Mouse (Mus musculus): Measurements from ENCODE around the gene Gak.
"Not testable (repeated sequence)": the region's sequence is repeated elsewhere in the genome, so short reads cannot be mapped to it uniquely, and the experiment has no call there.

Gak gene

DNA sequence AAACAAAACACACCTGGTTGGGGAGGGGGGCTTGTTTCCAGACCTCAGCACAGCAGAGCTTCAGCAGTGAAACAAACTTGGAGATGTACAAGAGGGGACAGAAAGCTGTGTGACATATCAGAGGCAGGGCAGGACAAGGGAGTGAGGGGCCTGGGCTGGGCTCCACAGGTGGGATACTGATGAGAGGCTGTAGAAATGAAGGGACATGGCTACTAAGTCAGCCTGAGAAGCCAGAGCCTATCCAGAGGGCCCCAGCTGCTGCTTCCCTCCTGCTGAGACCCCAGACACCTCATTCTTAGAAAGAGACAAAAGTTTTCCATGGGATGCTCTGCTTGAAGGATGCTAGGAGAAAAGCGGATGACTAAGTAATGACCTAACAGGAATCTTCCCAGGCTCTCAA is 29.1 kb upstream of the Gak start:
- in situ Hi-C loops (cut with MboI; ENCODE audit: unreplicated experiment in 2 of 2) = loop anchor here (10.0 to 25.0 kb wide), 2 partner anchors 621 to 634 kb away; no protein-coding TSS in a partner anchor

DNA sequence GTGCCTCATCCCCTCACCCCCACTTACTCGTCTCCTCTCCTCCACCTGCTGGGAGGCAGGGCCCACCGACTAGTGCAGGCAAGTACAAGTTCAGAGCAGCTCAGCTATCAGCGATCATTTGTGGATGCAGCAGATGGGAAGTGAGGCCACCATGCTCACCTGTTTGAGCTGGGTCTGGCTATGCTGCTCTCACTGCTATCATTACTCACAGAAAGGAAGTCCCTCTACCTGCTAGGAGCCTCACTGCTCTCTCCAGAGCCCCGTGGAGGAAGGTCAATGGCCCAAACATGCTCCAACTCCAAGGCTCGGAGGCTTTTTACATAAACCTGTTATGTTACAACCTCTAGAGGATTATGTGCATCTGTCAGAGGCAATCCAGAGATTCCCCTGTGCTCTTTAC is 27.9 kb upstream of the Gak start:
- in situ Hi-C loops (cut with MboI; ENCODE audit: unreplicated experiment in 2 of 2) = loop anchor here (10.0 to 25.0 kb wide), 2 partner anchors 620 to 633 kb away; no protein-coding TSS in a partner anchor

DNA sequence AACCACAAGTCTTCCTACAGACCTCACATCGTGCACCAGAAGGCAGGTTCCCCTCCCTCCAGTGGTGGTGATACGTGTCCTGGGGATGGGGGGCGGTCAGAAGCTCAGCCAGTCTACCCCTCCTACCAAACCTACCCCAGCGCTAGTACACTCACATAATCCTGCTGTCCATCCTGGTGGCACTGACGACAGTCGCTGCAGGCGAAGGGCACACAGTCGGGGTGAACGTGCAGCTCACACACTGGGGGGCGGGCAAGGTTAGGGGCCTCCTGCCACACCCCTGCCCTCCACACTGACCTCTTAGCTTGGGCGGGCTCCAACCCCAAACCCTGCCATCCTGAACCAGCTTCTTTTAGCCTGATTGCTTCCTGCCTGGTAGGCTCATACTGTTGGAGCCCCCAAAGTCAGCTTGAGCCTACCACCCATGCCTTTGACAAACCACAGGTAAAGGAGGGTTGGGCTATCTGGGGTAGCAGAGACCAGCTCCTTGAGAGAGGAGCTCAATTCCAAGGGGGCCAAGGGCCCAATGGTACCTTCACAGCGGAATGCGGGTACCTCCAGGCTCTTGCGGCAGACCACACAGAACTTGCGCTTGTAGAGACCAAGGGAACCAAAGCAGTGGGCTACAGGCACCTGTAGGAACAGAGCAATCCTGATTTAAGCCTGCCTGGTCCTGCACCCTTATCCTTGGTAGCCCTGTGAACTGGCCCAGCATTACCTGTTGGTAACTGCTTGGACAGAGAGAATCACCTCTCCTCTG is 26.5 kb upstream of the Gak start:
- in situ Hi-C loops (cut with MboI; ENCODE audit: unreplicated experiment in 2 of 2) = loop anchor here (10.0 to 25.0 kb wide), 2 partner anchors 619 to 631 kb away; no protein-coding TSS in a partner anchor

DNA sequence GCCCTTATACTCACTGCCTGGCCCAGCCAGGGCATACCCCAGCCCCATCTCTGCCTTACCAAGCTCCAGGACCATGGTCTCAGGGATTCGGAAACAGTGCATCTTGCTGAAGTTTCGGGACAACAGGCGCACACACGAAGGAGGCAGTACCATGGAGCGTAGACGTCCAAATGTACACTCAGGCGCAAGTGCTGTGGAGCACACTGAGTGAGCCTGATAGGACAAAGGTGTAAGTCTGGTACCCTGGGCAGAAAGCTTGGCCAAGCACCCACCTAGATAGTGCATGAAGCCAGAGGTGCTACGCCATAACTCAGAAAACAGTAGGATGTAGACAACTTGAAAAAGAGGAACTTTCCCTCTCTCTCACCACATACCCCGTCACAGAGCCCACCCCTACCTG is 25.8 kb upstream of the Gak start:
- in situ Hi-C loops (cut with MboI; ENCODE audit: unreplicated experiment in 2 of 2) = loop anchor here (10.0 to 25.0 kb wide), 2 partner anchors 618 to 631 kb away; no protein-coding TSS in a partner anchor

DNA sequence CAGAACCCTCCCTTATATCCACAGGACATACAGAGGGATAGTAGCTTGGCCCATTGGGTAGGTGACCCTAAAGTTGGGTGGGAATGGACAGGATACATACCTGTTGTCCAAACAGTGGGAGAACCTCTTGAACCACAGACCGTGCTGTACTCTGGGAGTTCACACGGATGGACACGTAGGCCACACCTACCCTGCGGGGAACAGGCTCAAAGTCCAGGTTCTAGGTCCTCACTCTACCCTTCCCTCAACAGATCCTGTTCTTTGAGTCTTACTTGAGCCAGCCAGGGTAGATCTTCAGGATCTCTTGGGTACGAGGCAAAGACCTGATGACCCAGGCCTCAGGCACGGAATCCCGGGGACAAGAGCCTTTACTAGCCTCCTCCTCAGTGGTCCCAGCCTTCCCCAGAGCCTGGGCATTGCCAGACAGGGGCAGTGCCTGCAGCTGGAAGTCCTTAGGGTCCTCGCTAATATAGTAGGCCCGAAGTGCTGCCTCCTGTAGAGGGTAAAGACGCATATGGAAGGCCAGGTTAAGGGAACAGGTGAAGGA is 25.0 kb upstream of the Gak start:
- in situ Hi-C loops (cut with MboI; ENCODE audit: unreplicated experiment in 2 of 2) = loop anchor here (5.0 to 25.0 kb wide), 3 partner anchors 227 to 630 kb away; no protein-coding TSS in a partner anchor

DNA sequence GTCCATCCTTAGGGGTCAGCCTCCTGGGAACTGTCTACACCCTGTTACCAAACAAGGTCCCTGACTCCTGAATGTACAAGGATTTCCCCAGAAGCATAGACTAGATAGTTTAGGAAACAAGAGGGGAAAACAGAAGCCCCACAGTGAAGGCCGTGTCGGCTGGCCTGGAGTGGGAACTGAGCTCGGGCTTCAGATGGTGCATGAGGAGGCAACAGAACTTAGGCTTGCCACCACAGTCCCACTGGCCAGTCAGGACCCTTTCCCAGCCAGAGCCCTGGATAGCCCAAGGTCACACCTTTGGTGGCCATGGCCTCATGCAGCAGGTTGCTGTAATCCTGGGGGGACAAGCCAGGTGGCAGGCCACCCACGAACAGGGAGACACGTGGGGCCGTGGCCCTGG is 23.8 kb upstream of the Gak start:
- in situ Hi-C loops (cut with MboI; ENCODE audit: unreplicated experiment in 2 of 2) = loop anchor here (5.0 to 25.0 kb wide), 3 partner anchors 226 to 629 kb away; no protein-coding TSS in a partner anchor

GRCm38 (mm10) chr5:108651823-108652222 is 22.3 kb upstream of the Gak start:
- in situ Hi-C loops (cut with MboI; ENCODE audit: unreplicated experiment in 2 of 2) = loop anchor here (5.0 to 25.0 kb wide), 3 partner anchors 225 to 627 kb away; no protein-coding TSS in a partner anchor

DNA sequence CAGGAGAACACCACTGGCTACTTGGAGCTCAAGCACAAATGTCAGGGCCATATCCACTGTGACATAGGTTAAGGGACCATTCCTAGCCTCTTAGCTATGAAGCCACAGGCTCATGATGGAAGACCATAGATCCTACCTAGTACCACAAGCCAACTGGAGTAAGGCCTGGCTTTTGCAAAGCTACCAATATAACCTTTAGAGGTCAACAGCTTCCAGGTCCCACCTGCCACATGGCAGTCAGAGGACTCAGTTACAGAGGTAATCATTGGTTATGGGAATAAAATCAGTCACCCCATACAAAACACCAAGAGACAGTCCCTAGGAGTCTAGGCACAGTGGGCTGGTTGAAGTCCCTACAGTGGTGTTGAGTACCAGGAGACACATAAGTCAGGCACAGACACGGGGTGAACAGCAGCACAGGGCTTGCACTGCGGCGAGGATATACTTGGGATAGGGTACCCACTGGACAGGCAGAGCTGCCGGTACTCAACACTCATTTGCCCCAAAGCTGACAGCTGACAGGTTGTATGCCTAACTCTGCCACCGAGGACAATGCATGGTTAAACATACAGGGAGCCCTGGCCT is 21.7 kb upstream of the Gak start:
- in situ Hi-C loops (cut with MboI; ENCODE audit: unreplicated experiment in 2 of 2) = loop anchor here (5.0 to 25.0 kb wide), 3 partner anchors 224 to 626 kb away; no protein-coding TSS in a partner anchor

- in situ Hi-C loops (cut with MboI; ENCODE audit: unreplicated experiment in 2 of 2) = loop anchor here (5.0 to 25.0 kb wide), 3 partner anchors 223 to 626 kb away; no protein-coding TSS in a partner anchor
Observed at GRCm38 (mm10) chr5:108650341-108650740, 20.8 kb upstream of the Gak start.

DNA sequence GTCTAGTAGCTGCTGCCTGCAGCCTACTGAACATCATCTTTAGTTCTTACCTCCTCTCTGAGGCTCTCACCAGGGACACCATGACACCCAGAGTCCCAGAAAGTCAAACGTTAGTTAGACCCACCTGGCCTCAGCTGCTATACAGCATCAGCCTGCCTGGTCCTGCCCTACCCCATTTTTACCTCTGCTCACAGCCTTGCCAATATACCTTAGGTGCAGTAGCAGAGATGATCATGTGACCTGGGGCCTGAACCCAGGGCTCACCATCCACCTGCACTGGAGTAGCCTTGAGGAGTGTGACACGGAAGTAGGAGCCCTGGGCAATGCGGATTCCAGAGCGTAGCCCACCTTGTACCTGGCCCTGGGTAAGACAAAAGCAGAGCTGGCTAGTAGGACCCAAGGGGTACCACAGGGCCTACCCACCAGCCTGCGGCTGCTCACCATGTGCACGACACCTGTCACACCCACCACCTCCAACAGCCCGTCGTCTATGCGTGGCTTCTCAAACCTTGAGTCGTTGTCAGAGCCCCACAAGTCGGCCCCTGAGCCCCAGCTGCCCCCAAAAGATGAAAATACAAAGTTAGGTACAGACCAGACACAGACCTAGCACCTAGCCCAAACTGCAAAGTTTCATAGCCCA is 19.5 kb upstream of the Gak start:
- in situ Hi-C loops (cut with MboI; ENCODE audit: unreplicated experiment in 2 of 2) = loop anchor here (10.0 kb wide), 1 partner anchor 734 kb away; no protein-coding TSS in a partner anchor

- in situ Hi-C loops (cut with MboI; ENCODE audit: unreplicated experiment in 2 of 2) = loop anchor here (10.0 kb wide), 1 partner anchor 733 kb away; no protein-coding TSS in a partner anchor
Observed at GRCm38 (mm10) chr5:108647820-108648465, 18.4 kb upstream of the Gak start.

- in situ Hi-C loops (cut with MboI; ENCODE audit: unreplicated experiment in 2 of 2) = loop anchor here (10.0 kb wide), 1 partner anchor 733 kb away; no protein-coding TSS in a partner anchor
Observed at GRCm38 (mm10) chr5:108647311-108647710, 17.8 kb upstream of the Gak start.

GRCm38 (mm10) chr5:108646343-108646660 is 16.7 kb upstream of the Gak start:
- in situ Hi-C loops (cut with MboI; ENCODE audit: unreplicated experiment in 2 of 2) = loop anchor here (10.0 kb wide), 1 partner anchor 732 kb away; no protein-coding TSS in a partner anchor

DNA sequence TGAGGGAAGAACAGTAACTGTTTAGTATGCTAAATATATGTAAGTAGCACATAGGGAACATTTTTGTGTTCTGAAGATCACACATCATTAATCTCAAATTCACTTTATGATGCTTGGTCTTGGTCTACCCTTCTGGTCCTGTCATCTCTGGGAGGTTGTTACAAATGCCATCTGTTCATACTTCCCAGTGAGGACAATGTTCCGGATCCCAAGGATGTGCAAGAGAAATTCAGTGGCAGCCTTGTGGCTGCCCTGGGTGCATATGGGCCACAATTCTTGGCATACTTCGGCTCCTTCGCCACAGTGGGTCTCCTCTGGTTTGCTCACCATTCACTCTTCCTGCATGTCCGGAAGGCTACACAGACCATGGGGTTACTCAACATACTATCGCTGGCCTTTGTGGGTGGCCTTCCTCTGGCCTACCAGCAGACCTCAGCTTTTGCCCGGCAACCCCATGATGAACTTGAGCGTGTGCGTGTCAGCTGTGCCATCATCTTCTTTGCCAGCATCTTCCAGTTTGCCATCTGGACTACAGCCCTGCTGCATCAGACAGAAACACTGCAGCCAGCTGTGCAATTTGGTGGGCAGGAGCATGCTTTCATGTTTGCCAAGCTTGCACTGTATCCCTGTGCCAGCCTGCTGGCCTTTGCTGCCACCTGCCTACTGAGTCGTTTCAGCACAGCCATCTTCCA is 16.2 kb upstream of the Gak start:
- in situ Hi-C loops (cut with MboI; ENCODE audit: unreplicated experiment in 2 of 2) = loop anchor here (10.0 kb wide), 1 partner anchor 731 kb away; no protein-coding TSS in a partner anchor

DNA sequence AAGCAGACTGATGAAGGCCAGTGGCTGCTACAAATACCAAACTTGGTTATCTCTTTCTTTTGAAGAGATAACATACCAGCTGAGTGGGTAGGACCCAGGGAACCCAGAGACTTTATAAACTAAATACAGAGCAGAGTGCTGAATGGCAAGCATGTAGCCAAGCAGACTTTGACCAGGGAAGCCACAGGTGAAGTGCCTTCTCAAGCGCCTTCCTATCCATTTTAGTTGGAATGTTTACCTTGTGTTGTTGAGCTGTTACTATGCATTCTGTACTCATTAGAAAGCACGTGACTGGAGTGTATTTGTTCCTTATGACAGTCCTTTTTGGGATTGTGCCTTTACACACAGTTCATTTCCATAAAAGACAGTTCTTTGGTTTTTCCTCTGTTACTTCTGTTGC is 14.1 kb upstream of the Gak start:
- in situ Hi-C loops (cut with MboI; ENCODE audit: unreplicated experiment in 2 of 2) = loop anchor here (10.0 kb wide), 1 partner anchor 729 kb away; no protein-coding TSS in a partner anchor

GRCm38 (mm10) chr5:108636172-108636571 is 6.6 kb upstream of the Gak start:
- in situ Hi-C loops (cut with MboI; ENCODE audit: unreplicated experiment in 2 of 2) = no loop called here

GRCm38 (mm10) chr5:108634088-108634487 is 4.5 kb upstream of the Gak start:
- in situ Hi-C loops (cut with MboI; ENCODE audit: unreplicated experiment in 2 of 2) = not testable (repeated sequence)

DNA sequence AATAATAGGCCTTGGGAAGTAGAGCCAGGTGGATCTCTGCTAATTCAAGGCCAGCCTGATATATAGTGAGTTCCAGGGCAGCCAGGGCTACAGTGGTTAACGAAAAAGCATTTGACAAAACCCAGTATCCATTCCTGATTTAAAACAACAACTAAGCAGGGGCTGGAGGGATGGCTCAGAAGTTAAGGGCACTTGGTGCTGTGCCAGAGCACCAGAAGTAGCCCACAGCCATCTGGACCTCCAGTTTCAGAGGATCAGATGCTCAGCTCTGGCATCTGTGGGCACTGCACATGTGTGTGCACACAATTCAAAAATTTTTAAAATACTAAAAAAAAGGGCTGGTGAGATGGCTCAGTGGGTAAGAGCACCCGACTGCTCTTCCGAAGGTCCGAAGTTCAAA is 4.1 kb upstream of the Gak start:
- in situ Hi-C loops (cut with MboI; ENCODE audit: unreplicated experiment in 2 of 2) = no loop called here

DNA sequence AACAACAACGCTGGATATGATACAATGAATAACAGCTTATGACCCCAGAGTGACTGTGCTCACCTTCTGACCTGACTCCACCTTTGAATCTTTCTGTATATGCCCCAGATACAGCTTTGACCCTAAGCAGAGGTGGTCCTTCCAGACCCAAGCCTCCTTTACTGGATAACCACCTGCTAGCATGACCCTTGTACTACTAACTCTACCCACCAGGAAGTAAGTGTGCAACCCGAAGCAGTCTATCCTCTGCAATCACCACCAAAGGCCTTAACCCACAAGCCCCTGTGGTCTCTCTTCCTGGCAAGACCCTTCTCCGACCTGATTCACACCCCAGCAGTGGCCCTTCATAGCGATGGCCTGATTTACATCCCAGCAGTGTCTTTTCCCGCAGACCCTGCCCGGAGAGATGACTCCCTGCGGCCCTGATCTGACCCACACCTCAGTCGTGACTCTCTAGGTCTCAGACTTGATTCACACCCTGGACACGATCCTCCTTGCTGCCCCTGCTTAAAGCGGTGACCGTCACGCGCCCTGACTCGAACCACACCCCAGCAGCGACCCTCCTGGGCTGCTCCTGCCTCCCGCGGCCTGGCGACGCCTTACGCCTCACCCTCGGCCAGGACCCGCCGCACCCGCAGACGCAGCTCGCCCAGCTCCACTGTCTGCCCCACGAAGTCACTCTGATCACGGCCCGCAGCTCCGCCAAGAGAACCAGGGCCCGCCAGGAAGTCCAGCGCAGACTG is 493 bp downstream of the Gak start:
- in situ Hi-C loops (cut with MboI; ENCODE audit: unreplicated experiment in 2 of 2) = no loop called here
